In the genomic region with DNA sequence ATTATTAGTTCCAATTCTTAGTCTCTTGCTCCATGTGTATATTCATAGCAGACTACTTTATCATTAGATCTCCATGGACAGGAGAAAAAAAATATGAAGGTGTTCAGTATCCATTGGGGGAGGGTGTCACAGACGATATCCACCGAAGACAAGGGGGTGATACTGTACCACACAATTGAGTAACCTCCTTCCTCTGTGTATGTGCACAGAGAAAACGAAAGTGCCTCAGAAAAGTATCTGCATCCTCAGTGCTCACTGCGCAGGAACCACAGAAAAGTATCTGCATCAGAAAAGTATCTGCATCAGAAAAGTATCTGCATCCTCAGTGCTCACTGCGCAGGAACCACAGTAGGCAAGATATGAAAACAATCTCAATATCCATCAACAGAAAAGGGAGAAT, we compare ENCODE assay signal across 15 mouse cellular contexts. TPM values are rescaled to one million over a fixed set of nuclear protein-coding genes. Genes with fewer than 3 reads are reported as not detected.
A peak's percentile ranks its signal among the peaks of the same experiment; 100 is the strongest.
DNase-seq lines count a peak whose midpoint lies in the region.
"Had no signal": no experiment of that assay in that cellular context is flagged by ENCODE, and none has a peak within 500 bp of the region (broad histone marks: within the 10 kb centered on the region; RNA-seq: fewer than 3 reads in every experiment).

No protein-coding gene starts in this region.

- DNase-seq in A20 (ENCODE audit: low read depth, low spot score) = peak; percentile 37
- DNase-seq in T-cell, adult 2 months (ENCODE audit: low spot score) = peak; percentile 11
- DNase-seq in induced T-regulatory cell, adult 2 months (ENCODE audit: low read depth) = peak; percentile 54
- peak; percentile 45 for DNase-seq in naive thymus-derived CD4-positive, alpha-beta T cell, adult 2 months (ENCODE audit: low read depth)
- no peak for DNase-seq in kidney, postnatal 14 days
- no peak for DNase-seq in right cerebral cortex, postnatal 25 days
- DNase-seq in cerebellum, postnatal 10 days = no peak
- DNase-seq in urinary bladder, adult 2 months (ENCODE audit: low spot score) = no peak
- DNase-seq: adrenal gland, adult 8-10 months; adrenal gland, postnatal 36 days; cerebellum, adult 2 months; cerebellum, postnatal 14 days; gastrocnemius, postnatal 36 days; heart, adult 18-20 months; heart, postnatal 14 days had no signal

RNA-seq across cellular contexts. Expression of a gene that starts 32.0 kb away (rescaled TPM):
- 19.9 TPM in 2 replicates for polyA plus RNA-seq in urinary bladder, adult 2 months (2012; rRNA removed)

Comparison
In these comparisons a context has a peak if more than half of its experiments do, and no peak if none do; other contexts are left out.
1. DNase-seq: peak in A20 (single experiment), T-cell, adult 2 months (single experiment), induced T-regulatory cell, adult 2 months (single experiment) and naive thymus-derived CD4-positive, alpha-beta T cell, adult 2 months (single experiment); none in kidney, postnatal 14 days (single experiment), right cerebral cortex, postnatal 25 days (single experiment), cerebellum, postnatal 10 days (0 of 2) and urinary bladder, adult 2 months (single experiment).